Mouse (Mus musculus) heart, postnatal 10 days (tissue): Measurements from ENCODE around the gene Slc25a35. TPM values are rescaled to one million over a fixed set of nuclear protein-coding genes. Genes with fewer than 3 reads are reported as not detected.
"Not testable (repeated sequence)": the region's sequence is repeated elsewhere in the genome, so short reads cannot be mapped to it uniquely, and the experiment has no call there.

ENCODE experiments used
- DNase-seq, 2 experiments: peaks; one replicate each; pipeline ENCODE4 v3.0.0; 2021
- intact Hi-C: fragments of 180-260 bp; cut with DNase I; formaldehyde crosslinking; loops from one replicate; pipeline ENCODE4 v1.15.1; 2025
- microRNA-seq, 2 experiments: library from miRNA; unstranded; fragments of <30 nt; microRNA quantifications; one replicate each; pipeline ENCODE4 v1.2.0; 2022
- total RNA-seq, 2 experiments: library from RNA; stranded (reverse); gene quantifications; 2 replicates each; pipeline ENCODE4 v1.2.3; 2021

The Slc25a35 gene
- total RNA-seq, 2 experiments from 2014 or later = 3.4 to 4.3 TPM

- DNase-seq, intact Hi-C loops: not testable (repeated sequence)
These were observed 34.9 kb downstream of the Slc25a35 start for GRCm38 (mm10) chr11:69002782-69003181.

- peak; percentile 27 to 53 for DNase-seq
- intact Hi-C loops = no loop called here
These were observed 35.7 kb downstream of the Slc25a35 start for GRCm38 (mm10) chr11:69003592-69003991.

- no peak for DNase-seq
- intact Hi-C loops = no loop called here
These were observed 37.3 kb downstream of the Slc25a35 start for GRCm38 (mm10) chr11:69005193-69005592.

- intact Hi-C loops, DNase-seq: not testable (repeated sequence)
These were observed 38.6 kb downstream of the Slc25a35 start for GRCm38 (mm10) chr11:69006575-69006974.

GRCm38 (mm10) chr11:69008182-69009121, 40.5 kb downstream of the Slc25a35 start, which contains the start of gene Pfas:
TSS of gene Pfas (minus strand) at chr11:69008460.
- intact Hi-C loops = no loop called here
- DNase-seq = peak; percentile 92 to 95

GRCm38 (mm10) chr11:69009508-69009907, 41.6 kb downstream of the Slc25a35 start:
- intact Hi-C loops = no loop called here
- no peak for DNase-seq

GRCm38 (mm10) chr11:69010400-69011323, 42.7 kb downstream of the Slc25a35 start:
- intact Hi-C loops = no loop called here
- DNase-seq = no peak

GRCm38 (mm10) chr11:69011445-69011844, 43.5 kb downstream of the Slc25a35 start:
- DNase-seq, intact Hi-C loops: not testable (repeated sequence)

GRCm38 (mm10) chr11:69012071-69012601, 44.2 kb downstream of the Slc25a35 start:
- intact Hi-C loops = no loop called here
- peak; percentile 94 to 95 for DNase-seq

- intact Hi-C loops = loop anchor here (1.0 kb wide), 1 partner anchor 20 kb away; no protein-coding TSS in a partner anchor
- peak; percentile 94 to 96 for DNase-seq
These were observed 47.9 kb downstream of the Slc25a35 start, which contains the start of gene Ctc1 for GRCm38 (mm10) chr11:69015644-69016441. TSS of gene Ctc1 (plus strand) at chr11:69015911.

GRCm38 (mm10) chr11:69016755-69017154, 48.8 kb downstream of the Slc25a35 start:
- intact Hi-C loops = loop anchor here (1.0 kb wide), 1 partner anchor 20 kb away; no protein-coding TSS in a partner anchor

GRCm38 (mm10) chr11:69020691-69021090, 52.8 kb downstream of the Slc25a35 start:
- DNase-seq = no peak
- intact Hi-C loops = no loop called here

More at GRCm38 (mm10) chr11:69016755-69017154, 48.8 kb downstream of the Slc25a35 start:
- DNase-seq = no peak

Small RNA genes within 50 kb of the gene (microRNA-seq; reads per million reads assigned to microRNA genes)
- 0.24 to 0.35 reads per million in 2 experiments for gene Mir3062

Other genes starting within 250 kb of the Slc25a35 start
- 10 to 100 TPM; 67.3 to 70.9 TPM for gene Ndel1, start 96.3 kb upstream of the Slc25a35 start, total RNA-seq
- gene Rnf222, start 79.6 kb upstream of the Slc25a35 start, total RNA-seq = under 1 TPM; 0.10 to 0.17 TPM
- gene Rpl26, start 66.5 kb upstream of the Slc25a35 start, total RNA-seq = 100 to 1,000 TPM; 777 to 828 TPM
- not detected for gene Odf4, start 41.0 kb upstream of the Slc25a35 start, total RNA-seq
- 10 to 100 TPM; 43.2 to 49.6 TPM for gene Arhgef15, start 10.7 kb upstream of the Slc25a35 start, total RNA-seq
- 10 to 100 TPM; 40.1 to 46.8 TPM for gene Rangrf, start 7.1 kb downstream of the Slc25a35 start, total RNA-seq
- 1 to 10 TPM; 9.3 to 9.5 TPM for gene Pfas, start 40.3 kb downstream of the Slc25a35 start, total RNA-seq
- gene Ctc1, start 47.8 kb downstream of the Slc25a35 start, total RNA-seq = 10 to 100 TPM; 21.9 to 26.6 TPM
- gene Aurkb, start 77.5 kb downstream of the Slc25a35 start, total RNA-seq = 10 to 100 TPM; 11.6 to 15.4 TPM
- gene Borcs6, start 91.6 kb downstream of the Slc25a35 start, total RNA-seq = 10 to 100 TPM; 16.7 to 19.4 TPM
- gene Tmem107, start 102.7 kb downstream of the Slc25a35 start, total RNA-seq = 1 to 10 TPM; 5.8 to 7.8 TPM
- gene Vamp2, start 120.4 kb downstream of the Slc25a35 start, total RNA-seq = 10 to 100 TPM; 71.1 to 85.8 TPM
- 100 to 1,000 TPM in 1 of 2 experiments, 10 to 100 TPM in 1; 61.4 to 101 TPM for gene Per1, start 127.1 kb downstream of the Slc25a35 start, total RNA-seq
- under 1 TPM; 0.17 to 0.34 TPM for gene Hes7, start 152.3 kb downstream of the Slc25a35 start, total RNA-seq
- gene 9130213A22Rik, start 154.5 kb downstream of the Slc25a35 start, total RNA-seq = under 1 TPM; 0.42 to 0.60 TPM
- not detected for gene Aloxe3, start 157.8 kb downstream of the Slc25a35 start, total RNA-seq
- gene Alox12b, start 188.9 kb downstream of the Slc25a35 start, total RNA-seq = not detected
- gene Alox8, start 229.7 kb downstream of the Slc25a35 start, total RNA-seq = 1 to 10 TPM; 2.0 to 2.2 TPM